Mouse (Mus musculus) kidney, adult 2 months (tissue): ENCODE measurements at regions not wholly inside any gene's neighbourhood (a gene's known extent, or its start where the extent isn't known, plus 50 kb on each side); places are given as distances from the start of the nearest gene placed in this dataset.
"Not testable (repeated sequence)": the region's sequence is repeated elsewhere in the genome, so short reads cannot be mapped to it uniquely, and the experiment has no call there.

Experiments
- DNase-seq: peaks from one replicate; pipeline ENCODE4 v3.0.0; 2021
- H3K27ac ChIP-seq: fragments of 200-500 bp; 2 replicates; pipeline ENCODE4 v1.5.1; 2012; ENCODE audit warnings: low read depth, low read length, control low read depth, inconsistent platforms; ENCODE audit not compliant: insufficient read depth
- H3K27me3 ChIP-seq: fragments of 200-500 bp; replicated peaks from 2 replicates; pipeline ENCODE4 v1.6.1; 2012; ENCODE audit warnings: mild to moderate bottlenecking, moderate library complexity, low read length, inconsistent platforms; ENCODE audit not compliant: control insufficient read depth, insufficient read depth
- H3K36me3 ChIP-seq: fragments of 200-500 bp; 2 replicates; pipeline ENCODE4 v1.6.1; 2012; ENCODE audit warnings: mild to moderate bottlenecking, moderate library complexity, low read length, inconsistent platforms; ENCODE audit not compliant: control insufficient read depth, insufficient read depth
- H3K4me1 ChIP-seq: fragments of 200-500 bp; 2 replicates; pipeline ENCODE4 v1.6.1; 2011; ENCODE audit warnings: low read length; ENCODE audit not compliant: control insufficient read depth, insufficient read depth
- H3K4me3 ChIP-seq: fragments of 200-500 bp; 2 replicates; pipeline ENCODE4 v1.5.1; 2011; ENCODE audit warnings: mild to moderate bottlenecking, low read depth, low read length, control low read depth; ENCODE audit not compliant: insufficient read depth
- CTCF ChIP-seq: fragments of 200-500 bp; conservative IDR thresholded peaks from 2 replicates; pipeline ENCODE4 v1.5.1; 2011; ENCODE audit warnings: low read depth, mild to moderate bottlenecking, control low read depth, low read length, moderate library complexity, mixed read lengths; ENCODE audit not compliant: insufficient read depth, insufficient read length
- POLR2A ChIP-seq: fragments of 200-500 bp; IDR thresholded peaks from one replicate; pipeline ENCODE4 v1.6.1; 2011; ENCODE audit warnings: low read depth, low read length, control low read depth
- WGBS: fragments of 180-500 bp; shearing (Covaris S2); methylation state at CpG from one replicate; pipeline ENCODE4 v1.1.7; 2018; 5-methylcytosine and 5-hydroxymethylcytosine counted together

DNA sequence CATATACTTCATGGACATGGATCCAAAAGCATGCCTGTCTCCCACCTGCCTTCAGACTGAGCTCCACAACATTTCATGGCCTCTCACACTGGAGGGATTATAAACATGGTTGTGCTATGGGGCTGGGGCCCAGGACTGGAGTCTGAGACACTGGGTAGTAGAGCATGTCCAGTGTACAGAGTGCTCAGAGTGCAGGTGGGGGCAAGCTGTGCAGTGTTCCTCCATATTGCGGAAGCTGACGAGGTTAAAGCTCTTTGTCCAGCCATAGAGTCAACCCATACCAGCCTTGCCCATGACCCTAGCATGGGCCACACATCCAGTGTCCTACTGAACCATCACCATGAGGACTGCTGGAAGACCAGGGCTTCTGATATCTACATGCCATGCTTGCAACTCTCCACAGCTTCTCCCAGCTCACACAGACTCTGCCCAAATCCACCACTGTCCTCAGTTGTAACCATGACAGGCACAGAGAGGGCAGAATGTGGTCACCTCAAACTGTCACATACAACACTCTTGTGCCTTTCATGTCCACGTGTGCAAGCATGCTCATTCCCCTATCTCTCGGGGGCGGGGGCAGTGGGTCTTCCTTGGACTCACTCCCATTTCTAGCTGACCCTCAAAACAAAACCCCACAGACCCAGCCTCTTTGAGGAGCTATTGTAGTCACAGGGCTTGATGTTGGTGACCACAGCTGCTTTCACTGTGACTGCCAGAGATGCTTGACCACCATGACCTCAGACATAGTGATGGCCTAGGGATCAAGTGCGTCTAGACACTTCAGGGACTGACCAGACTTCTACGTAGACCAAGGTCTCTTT lies 55.9 kb downstream of the Tmem121 start:
- TF ChIP-seq CTCF (no peak), POLR2A (no peak)
- H3K27me3 ChIP-seq = no peaks in the 10 kb centered on the region
- WGBS = 85% methylated on average over 7 of the region's 7 CpGs

DNA sequence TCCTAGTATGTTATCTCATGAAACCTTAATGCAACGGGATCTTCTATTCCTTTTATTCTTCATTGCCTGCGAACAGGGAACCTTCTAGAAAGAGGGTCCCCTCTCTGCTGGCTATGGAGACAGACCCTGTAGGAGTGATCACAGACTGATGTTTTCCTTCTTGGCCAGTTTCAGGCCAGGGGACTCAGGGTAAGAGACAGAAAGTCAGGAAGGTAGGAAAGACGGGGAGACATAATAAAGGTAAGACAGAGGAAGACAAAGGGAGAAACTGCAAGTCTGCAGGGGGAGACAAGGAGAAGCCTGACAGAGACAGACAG lies 56.4 kb downstream of the Tmem121 start:
- no peak for DNase-seq
- Histone ChIP-seq H3K27ac (no peak overlapping the region), H3K4me3 (no peak overlapping the region), H3K4me1 (no peaks in the 10 kb centered on the region), H3K27me3 (no peaks in the 10 kb centered on the region), H3K36me3 (no peaks in the 10 kb centered on the region)
- WGBS = 83% methylated on average over 3 of the region's 3 CpGs
- TF ChIP-seq CTCF (no peak), POLR2A (no peak)

More for the DNA sequence above, 55.9 kb downstream of the Tmem121 start:
- no peak for DNase-seq
- Histone ChIP-seq H3K4me3 (no peak overlapping the region), H3K4me1 (no peaks in the 10 kb centered on the region), H3K27ac (no peak overlapping the region), H3K36me3 (no peaks in the 10 kb centered on the region)

DNA sequence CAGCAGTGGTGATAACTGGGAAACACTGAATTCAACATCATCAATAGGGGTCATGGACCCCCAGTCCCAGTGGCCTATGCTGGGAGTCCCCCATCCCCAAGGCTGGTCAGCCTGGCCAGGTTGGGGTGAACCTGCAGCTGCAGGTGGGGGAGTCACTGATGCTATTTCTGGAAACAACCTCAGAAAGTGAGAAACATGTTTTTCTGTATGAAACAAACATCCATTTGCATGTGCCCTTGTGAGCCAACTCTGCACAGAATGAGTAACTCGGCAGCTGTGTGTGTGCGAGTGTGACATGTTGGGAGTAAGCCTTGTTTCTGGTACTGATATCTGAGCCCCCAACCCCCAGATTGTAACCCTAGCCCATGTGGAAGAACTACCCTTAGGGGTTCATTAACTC lies 59.0 kb downstream of the Tmem121 start:
- no peak overlapping the region for H3K27ac ChIP-seq
- DNase-seq = no peak
- TF ChIP-seq POLR2A = no peak
- TF ChIP-seq CTCF = no peak
- no peak overlapping the region for H3K4me3 ChIP-seq
- no peaks in the 10 kb centered on the region for H3K4me1 ChIP-seq
- H3K27me3 ChIP-seq = no peaks in the 10 kb centered on the region
- WGBS = 73% methylated on average over 2 of the region's 2 CpGs
- H3K36me3 ChIP-seq = no peaks in the 10 kb centered on the region

DNA sequence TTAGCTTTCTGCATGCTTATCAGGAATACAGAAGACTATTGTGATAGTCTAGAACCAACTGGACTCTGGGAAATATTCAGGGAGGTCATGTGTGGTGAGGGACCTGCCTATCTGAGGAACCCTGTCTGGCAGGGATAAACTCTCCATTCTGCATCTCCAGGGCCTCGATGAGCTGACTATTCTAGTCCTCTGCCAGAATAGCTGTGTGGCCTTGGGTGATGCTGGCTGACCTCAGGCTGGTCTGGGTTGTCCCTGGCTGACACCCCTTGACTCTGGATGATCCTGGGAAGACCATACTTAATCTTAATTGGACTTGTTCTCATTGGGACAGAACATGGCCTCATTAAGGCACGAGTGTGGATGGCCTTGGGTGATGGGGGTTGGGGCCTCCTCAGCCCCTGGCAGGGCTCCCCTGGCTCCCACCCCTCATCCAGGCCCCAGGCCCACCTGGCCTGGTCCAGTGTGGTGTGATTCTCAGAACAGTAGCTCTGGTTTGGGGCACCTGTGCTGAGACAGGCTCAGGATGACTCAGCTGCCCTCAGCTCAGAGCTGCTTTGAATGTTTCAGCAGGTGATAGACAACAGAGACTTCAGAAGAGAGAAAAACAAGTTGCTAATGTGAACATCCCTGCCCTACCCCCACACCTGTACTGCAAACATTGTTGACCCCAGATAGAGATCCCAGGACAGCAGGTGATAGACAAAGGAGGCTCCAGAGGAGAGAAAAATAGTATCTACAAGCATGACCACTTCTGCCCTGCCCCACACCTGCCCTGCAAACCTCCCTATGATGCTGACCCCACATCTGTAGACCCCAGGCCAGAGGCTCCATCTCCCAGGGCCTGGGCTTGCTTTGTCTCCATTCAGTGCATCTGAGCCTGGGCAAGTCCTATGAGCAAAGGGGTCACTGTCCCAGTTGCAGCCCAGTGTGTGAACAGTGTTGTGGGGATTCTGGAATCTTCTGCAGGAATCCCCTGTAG lies 68.0 kb downstream of the Tmem121 start:
- 76% methylated on average over 2 of the region's 2 CpGs for WGBS
- not testable (repeated sequence) for H3K27me3 ChIP-seq, H3K27ac ChIP-seq, H3K4me3 ChIP-seq, H3K4me1 ChIP-seq, DNase-seq, H3K36me3 ChIP-seq

DNA sequence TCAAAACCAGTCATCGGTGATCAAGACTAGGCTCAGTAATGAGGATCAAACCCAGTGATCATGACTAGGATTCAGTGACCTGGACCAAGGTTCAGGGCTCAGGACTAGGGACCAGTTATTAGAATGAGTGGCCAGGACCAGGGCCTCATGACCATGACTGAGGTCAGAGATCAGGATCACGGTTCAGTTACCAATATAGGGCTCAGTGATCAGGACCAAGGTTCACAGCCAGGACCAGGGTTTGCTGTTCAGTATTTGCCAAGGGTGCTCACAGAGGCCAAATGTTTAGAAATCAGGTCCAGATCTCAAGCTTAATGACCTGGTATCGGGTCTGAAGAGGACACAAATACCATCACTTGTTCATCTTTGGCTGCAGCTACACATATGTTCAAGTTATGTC lies 69.6 kb downstream of the Tmem121 start:
- Histone ChIP-seq H3K4me1 (no peaks in the 10 kb centered on the region), H3K27ac (no peak overlapping the region), H3K27me3 (no peaks in the 10 kb centered on the region), H3K36me3 (no peaks in the 10 kb centered on the region), H3K4me3 (no peak overlapping the region)
- peak; percentile 9 for DNase-seq
- whole genome bisulfite sequencing = 79% methylated on average over 3 of the region's 3 CpGs
- TF ChIP-seq POLR2A = no peak
- no peak for TF ChIP-seq CTCF

DNA sequence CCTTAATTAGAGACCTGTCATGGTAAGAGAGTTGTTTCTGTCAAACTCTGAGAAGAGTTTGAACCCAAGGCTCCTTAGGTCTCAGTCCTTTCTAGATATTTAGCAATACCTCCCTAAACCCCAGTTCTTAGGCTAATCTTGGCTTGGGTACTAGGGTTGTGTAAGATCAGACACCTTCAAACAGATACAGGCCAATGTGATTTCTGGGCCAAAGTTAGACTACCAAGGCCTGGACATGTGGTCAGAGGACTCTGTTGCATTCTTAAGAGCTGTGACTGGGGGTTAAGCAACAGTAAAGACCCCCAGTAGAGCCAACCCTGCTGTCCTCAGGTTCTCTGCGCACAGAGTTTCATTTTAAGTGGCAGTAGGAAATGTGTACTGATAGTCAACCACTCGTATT lies 70.9 kb downstream of the Tmem121 start:
- Histone ChIP-seq H3K27ac (no peak overlapping the region), H3K4me3 (no peak overlapping the region), H3K27me3 (no peaks in the 10 kb centered on the region), H3K36me3 (no peaks in the 10 kb centered on the region), H3K4me1 (no peaks in the 10 kb centered on the region)
- TF ChIP-seq POLR2A (no peak), CTCF (no peak)
- 78% methylated on average over 2 of the region's 2 CpGs for WGBS
- DNase-seq = no peak

DNA sequence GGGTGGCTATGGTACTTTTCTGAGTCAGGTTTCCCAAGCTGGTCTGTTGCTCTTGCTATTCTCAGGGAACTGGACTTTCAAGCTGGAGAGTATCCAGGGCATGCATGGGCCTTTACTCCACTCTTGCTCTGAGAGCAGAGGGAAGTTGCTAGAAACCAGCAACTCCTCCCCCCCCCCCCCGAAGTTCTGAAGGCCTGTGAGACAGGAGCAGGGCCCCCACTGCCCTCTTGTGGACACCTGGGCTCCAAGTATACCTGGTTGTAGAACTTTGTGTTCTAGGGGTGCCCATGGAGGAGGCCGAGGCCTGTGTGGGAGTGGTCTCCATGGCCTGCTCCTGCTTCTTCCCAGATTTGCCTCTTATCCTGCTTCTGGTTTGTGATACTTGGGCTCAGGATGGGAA lies 71.5 kb downstream of the Tmem121 start:
- no peaks in the 10 kb centered on the region for H3K36me3 ChIP-seq
- H3K4me1 ChIP-seq = no peaks in the 10 kb centered on the region
- no peaks in the 10 kb centered on the region for H3K27me3 ChIP-seq
- H3K4me3 ChIP-seq = no peak overlapping the region
- TF ChIP-seq CTCF = no peak
- TF ChIP-seq POLR2A = no peak
- no peak for DNase-seq
- 55% methylated on average over 2 of the region's 2 CpGs for WGBS
- no peak overlapping the region for H3K27ac ChIP-seq
